Mouse (Mus musculus): ENCODE measurements at regions not wholly inside any gene's neighbourhood (a gene's known extent, or its start where the extent isn't known, plus 50 kb on each side); places are given as distances from the start of the nearest gene placed in this dataset.

GRCm38 (mm10) chr5:128484116-128484515 is 51.2 kb upstream of the Tmem132d start:
- intact Hi-C loops (cut with DNase I) = no loop called here
- DNase-seq (ENCODE audit: low spot score in 2 of 2) = no peak

GRCm38 (mm10) chr5:128483441-128483810 is 50.5 kb upstream of the Tmem132d start:
- intact Hi-C loops (cut with DNase I) = no loop called here
- peak in 1 of 2 experiments; percentile 23 for DNase-seq (ENCODE audit: low spot score in 2 of 2)

- intact Hi-C loops (cut with DNase I) = no loop called here
- peak in 1 of 2 experiments; percentile 40 for DNase-seq (ENCODE audit: low spot score in 2 of 2)
Observed at GRCm38 (mm10) chr5:128482617-128483440, 50.0 kb upstream of the Tmem132d start.

Data from left cerebral cortex, postnatal 36 days (tissue).